Mouse (Mus musculus) CH12.LX (cell line): Measurements from ENCODE around the gene Tspyl1.

Experiments used
- CTCF ChIP-seq, 2 experiments: IDR thresholded peaks in 1 of 2; conservative IDR thresholded peaks in 1 of 2; 2 replicates each; pipeline ENCODE4 v1.5.1; 2011 to 2012; ENCODE audit warnings: low read depth in 2 of 2, low read length in 2 of 2, improper control_type of control experiment in 1 of 2, inconsistent platforms in 1 of 2, mild to moderate bottlenecking in 1 of 2, moderate library complexity in 1 of 2
- ETS1 ChIP-seq: conservative IDR thresholded peaks from 2 replicates; pipeline ENCODE4 v1.6.1; 2012; ENCODE audit warnings: low read depth, mild to moderate bottlenecking, inconsistent platforms, low read length, improper control_type of control experiment, moderate library complexity
- JUN ChIP-seq: IDR thresholded peaks from 2 replicates; pipeline ENCODE4 v1.6.1; 2011; ENCODE audit warnings: low read depth, mild to moderate bottlenecking, low read length, improper control_type of control experiment, moderate library complexity; ENCODE audit not compliant: insufficient read depth
- JUND ChIP-seq: conservative IDR thresholded peaks from 2 replicates; pipeline ENCODE4 v1.6.1; 2011; ENCODE audit warnings: low read depth, low read length, improper control_type of control experiment
- MAFK ChIP-seq: IDR thresholded peaks from 2 replicates; pipeline ENCODE4 v1.6.1; 2011; ENCODE audit warnings: low read length, improper control_type of control experiment; ENCODE audit not compliant: insufficient replicate concordance
- MAX ChIP-seq: IDR thresholded peaks from 2 replicates; pipeline ENCODE4 v1.6.1; 2011; ENCODE audit warnings: low read length, improper control_type of control experiment
- SMC3 ChIP-seq: IDR thresholded peaks from 2 replicates; pipeline ENCODE4 v1.6.1; 2011; ENCODE audit warnings: low read depth, low read length, improper control_type of control experiment
- ZNF384 ChIP-seq: IDR thresholded peaks from 2 replicates; pipeline ENCODE4 v1.6.1; 2012; ENCODE audit warnings: low read depth, low read length, improper control_type of control experiment, inconsistent platforms

DNA sequence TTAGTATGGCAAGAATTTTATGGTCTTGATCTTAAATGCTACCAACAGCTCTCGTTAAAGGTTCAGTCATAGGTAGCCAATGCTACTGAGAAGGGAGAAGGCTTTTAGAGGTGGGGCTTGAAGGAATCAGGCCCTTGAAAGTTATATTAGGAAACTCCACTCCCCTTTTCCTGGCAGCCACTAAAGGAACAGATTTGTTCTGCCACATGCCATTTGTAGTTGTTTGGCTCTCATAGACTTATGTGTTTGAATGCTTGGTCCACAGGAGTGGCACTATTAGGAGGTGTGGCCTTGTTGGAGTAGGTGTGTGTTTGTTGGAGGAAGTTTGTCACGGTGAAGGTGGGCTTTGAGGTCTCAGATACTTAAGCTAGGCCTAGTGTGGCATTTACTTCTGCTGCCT lies 38.8 kb downstream of the Tspyl1 start:
- TF ChIP-seq CTCF (conservative IDR thresholded peaks at IDR 0.05 in 1 of 2, IDR thresholded peaks at IDR 0.05 in 1 of 2; ENCODE audit: low read depth in 2 of 2, low read length in 2 of 2) = no peak
- TF ChIP-seq MAFK = no peak
- no peak for TF ChIP-seq JUND
- no peak for TF ChIP-seq JUN
- no peak for TF ChIP-seq ZNF384
- no peak for TF ChIP-seq SMC3
- no peak for TF ChIP-seq MAX
- no peak for TF ChIP-seq ETS1
